Mouse (Mus musculus) embryonic facial prominence, embryonic 13.5 days (tissue): Measurements from ENCODE around the gene Gm15737. TPM values are rescaled to one million over a fixed set of nuclear protein-coding genes. Genes with fewer than 3 reads are reported as not detected.

Source experiments
- ATAC-seq: fragments of 200-750 bp; cut with Nextera tagmentation; 2 replicates; pipeline ENCODE4 v1.8.0; 2017; ENCODE audit warnings: low read depth; ENCODE audit not compliant: insufficient number of reproducible peaks, insufficient read depth, low FRiP score, low TSS enrichment
- H3K27ac ChIP-seq: fragments of 300-500 bp; sonication (generic); 2 replicates; pipeline ENCODE4 v1.5.1; 2015; ENCODE audit warnings: moderate library complexity, mild to moderate bottlenecking, inconsistent platforms
- H3K27me3 ChIP-seq: fragments of 300-500 bp; sonication (generic); 2 replicates; pipeline ENCODE4 v1.6.1; 2015; ENCODE audit warnings: mild to moderate bottlenecking, inconsistent platforms
- H3K36me3 ChIP-seq: fragments of 300-500 bp; sonication (generic); 2 replicates; pipeline ENCODE4 v1.6.1; 2015; ENCODE audit warnings: mild to moderate bottlenecking, inconsistent platforms
- H3K4me1 ChIP-seq: fragments of 300-500 bp; sonication (generic); 2 replicates; pipeline ENCODE4 v1.6.1; 2015; ENCODE audit warnings: inconsistent platforms
- H3K4me2 ChIP-seq: fragments of 300-500 bp; sonication (generic); 2 replicates; pipeline ENCODE4 v1.6.1; 2015; ENCODE audit warnings: moderate library complexity, mild to moderate bottlenecking, inconsistent platforms
- H3K4me3 ChIP-seq: fragments of 300-500 bp; sonication (generic); 2 replicates; pipeline ENCODE4 v1.5.1; 2015; ENCODE audit warnings: mild to moderate bottlenecking, inconsistent platforms
- H3K9ac ChIP-seq: fragments of 300-500 bp; sonication (generic); 2 replicates; pipeline ENCODE4 v1.6.1; 2015; ENCODE audit warnings: mild to moderate bottlenecking, inconsistent platforms
- H3K9me3 ChIP-seq: fragments of 300-500 bp; sonication (generic); 2 replicates; pipeline ENCODE4 v1.6.1; 2016; ENCODE audit warnings: inconsistent platforms
- WGBS: fragments of 180-500 bp; shearing (Covaris S2); methylation state at CpG from one replicate; pipeline ENCODE4 v1.1.7; 2015; ENCODE audit warnings: mixed read lengths; 5-methylcytosine and 5-hydroxymethylcytosine counted together
- polyA plus RNA-seq: library from polyadenylated mRNA; unstranded; fragments of >200 nt; fragmentation: Nextera tagmentation; extraction: Ambion mirVana; gene quantifications from 2 replicates; pipeline ENCODE4 v1.2.1, GENCODE M21; 2015

Gm15737 gene
- polyA plus RNA-seq, 1 experiment from 2014 or later = not detected

- Histone ChIP-seq H3K4me1 (no peaks in the 10 kb centered on the region), H3K4me2 (no peak overlapping the region), H3K4me3 (no peak overlapping the region), H3K27me3 (no peaks in the 10 kb centered on the region), H3K36me3 (peaks cover 31% of the 10 kb centered on the region), H3K27ac (no peak overlapping the region), H3K9ac (no peak overlapping the region), H3K9me3 (no peaks in the 10 kb centered on the region)
- no peak for ATAC-seq
- WGBS = 83% methylated on average over 2 of the region's 2 CpGs
Observed at GRCm38 (mm10) chr6:92875340-92875739, 6.2 kb downstream of the Gm15737 start.

GRCm38 (mm10) chr6:92876121-92876520 is 7.0 kb downstream of the Gm15737 start:
- Histone ChIP-seq H3K27me3 (no peaks in the 10 kb centered on the region), H3K4me3 (no peak overlapping the region), H3K27ac (no peak overlapping the region), H3K9me3 (no peaks in the 10 kb centered on the region), H3K4me2 (no peak overlapping the region), H3K36me3 (peaks cover 31% of the 10 kb centered on the region), H3K9ac (no peak overlapping the region), H3K4me1 (no peaks in the 10 kb centered on the region)
- ATAC-seq = no peak
- 78% methylated on average over 5 of the region's 5 CpGs for WGBS

GRCm38 (mm10) chr6:92877236-92877635 is 8.1 kb downstream of the Gm15737 start:
- H3K27ac ChIP-seq = no peak overlapping the region
- no peaks in the 10 kb centered on the region for H3K9me3 ChIP-seq
- H3K4me3 ChIP-seq = no peak overlapping the region
- no peak overlapping the region for H3K9ac ChIP-seq
- no peak for ATAC-seq
- 93% methylated on average over 4 of the region's 4 CpGs for WGBS
- no peak overlapping the region for H3K4me2 ChIP-seq
- peaks cover 22% of the 10 kb centered on the region; the same call in 1 of the 2 replicates for H3K36me3 ChIP-seq
- H3K4me1 ChIP-seq = no peaks in the 10 kb centered on the region
- no peaks in the 10 kb centered on the region for H3K27me3 ChIP-seq

- Histone ChIP-seq H3K4me2 (no peak overlapping the region), H3K27ac (no peak overlapping the region), H3K4me3 (no peak overlapping the region), H3K9me3 (no peaks in the 10 kb centered on the region), H3K4me1 (peaks cover 14% of the 10 kb centered on the region), H3K27me3 (no peaks in the 10 kb centered on the region), H3K36me3 (peaks cover 15% of the 10 kb centered on the region; the same call in 1 of the 2 replicates), H3K9ac (no peak overlapping the region)
- no peak for ATAC-seq
- WGBS = 91% methylated on average over 5 of the region's 5 CpGs
Observed at GRCm38 (mm10) chr6:92878771-92879170, 9.6 kb downstream of the Gm15737 start.

GRCm38 (mm10) chr6:92879700-92880265 is 10.6 kb downstream of the Gm15737 start:
- no peak overlapping the region for H3K4me2 ChIP-seq
- no peaks in the 10 kb centered on the region for H3K27me3 ChIP-seq
- H3K27ac ChIP-seq = no peak overlapping the region
- H3K9ac ChIP-seq = no peak overlapping the region
- no peaks in the 10 kb centered on the region for H3K9me3 ChIP-seq
- peaks cover 15% of the 10 kb centered on the region; the same call in 1 of the 2 replicates for H3K36me3 ChIP-seq
- H3K4me3 ChIP-seq = no peak overlapping the region
- WGBS = 74% methylated on average over 14 of the region's 14 CpGs
- peaks cover 15% of the 10 kb centered on the region for H3K4me1 ChIP-seq
- no peak for ATAC-seq

GRCm38 (mm10) chr6:92882446-92882845 is 13.3 kb downstream of the Gm15737 start:
- H3K9ac ChIP-seq = no peak overlapping the region
- no peaks in the 10 kb centered on the region for H3K27me3 ChIP-seq
- H3K9me3 ChIP-seq = no peaks in the 10 kb centered on the region
- H3K4me1 ChIP-seq = peaks cover 15% of the 10 kb centered on the region
- no peak for ATAC-seq
- 76% methylated on average over 5 of the region's 5 CpGs for WGBS
- H3K4me3 ChIP-seq = no peak overlapping the region
- peaks cover 27% of the 10 kb centered on the region for H3K36me3 ChIP-seq
- H3K27ac ChIP-seq = no peak overlapping the region
- no peak overlapping the region for H3K4me2 ChIP-seq

- no peak overlapping the region for H3K4me2 ChIP-seq
- ATAC-seq = no peak
- H3K27me3 ChIP-seq = no peaks in the 10 kb centered on the region
- no peak overlapping the region for H3K9ac ChIP-seq
- no peaks in the 10 kb centered on the region for H3K9me3 ChIP-seq
- H3K4me1 ChIP-seq = peaks cover 15% of the 10 kb centered on the region
- WGBS = 31% methylated on average over 9 of the region's 9 CpGs
- peaks cover 25% of the 10 kb centered on the region for H3K36me3 ChIP-seq
- no peak overlapping the region for H3K4me3 ChIP-seq
- no peak overlapping the region for H3K27ac ChIP-seq
Observed at GRCm38 (mm10) chr6:92883131-92883900, 14.2 kb downstream of the Gm15737 start.

- no peak overlapping the region for H3K4me2 ChIP-seq
- WGBS = 33% methylated on average over 1 of the region's 1 CpGs
- no peak overlapping the region for H3K9ac ChIP-seq
- peaks cover 3% of the 10 kb centered on the region; the same call in 1 of the 2 replicates for H3K4me1 ChIP-seq
- ATAC-seq = no peak
- no peak overlapping the region for H3K27ac ChIP-seq
- no peaks in the 10 kb centered on the region for H3K27me3 ChIP-seq
- H3K36me3 ChIP-seq = peaks cover 32% of the 10 kb centered on the region
- H3K9me3 ChIP-seq = no peaks in the 10 kb centered on the region
- no peak overlapping the region for H3K4me3 ChIP-seq
Observed at GRCm38 (mm10) chr6:92891535-92891934, 22.4 kb downstream of the Gm15737 start.

GRCm38 (mm10) chr6:92904037-92904436 is 34.9 kb downstream of the Gm15737 start:
- WGBS = 43% methylated on average over 1 of the region's 1 CpGs
- no peak overlapping the region for H3K4me3 ChIP-seq
- H3K27me3 ChIP-seq = no peaks in the 10 kb centered on the region
- H3K9ac ChIP-seq = no peak overlapping the region
- peaks cover 11% of the 10 kb centered on the region for H3K4me1 ChIP-seq
- ATAC-seq = no peak
- no peak overlapping the region for H3K4me2 ChIP-seq
- H3K36me3 ChIP-seq = peaks cover 25% of the 10 kb centered on the region
- H3K9me3 ChIP-seq = no peaks in the 10 kb centered on the region
- no peak overlapping the region for H3K27ac ChIP-seq

- Histone ChIP-seq H3K36me3 (peaks cover 21% of the 10 kb centered on the region), H3K4me1 (peaks cover 11% of the 10 kb centered on the region), H3K27me3 (no peaks in the 10 kb centered on the region), H3K9me3 (no peaks in the 10 kb centered on the region), H3K4me2 (no peak overlapping the region), H3K27ac (no peak overlapping the region), H3K4me3 (no peak overlapping the region), H3K9ac (no peak overlapping the region)
- 30% methylated on average over 2 of the region's 2 CpGs for WGBS
- ATAC-seq = no peak
Observed at GRCm38 (mm10) chr6:92904491-92904890, 35.3 kb downstream of the Gm15737 start.

GRCm38 (mm10) chr6:92905922-92906321 is 36.8 kb downstream of the Gm15737 start:
- no peak overlapping the region for H3K4me2 ChIP-seq
- H3K9me3 ChIP-seq = no peaks in the 10 kb centered on the region
- 4% methylated on average over 5 of the region's 5 CpGs for WGBS
- no peak for ATAC-seq
- H3K36me3 ChIP-seq = peaks cover 19% of the 10 kb centered on the region
- no peaks in the 10 kb centered on the region for H3K27me3 ChIP-seq
- no peak overlapping the region for H3K9ac ChIP-seq
- H3K4me1 ChIP-seq = peaks cover 11% of the 10 kb centered on the region
- no peak overlapping the region for H3K4me3 ChIP-seq
- no peak overlapping the region for H3K27ac ChIP-seq

- Histone ChIP-seq H3K9me3 (no peaks in the 10 kb centered on the region), H3K9ac (no peak overlapping the region), H3K36me3 (0 out of 2 replicates have a peak, but pooled peaks cover 6% of the 10 kb centered on the region), H3K4me1 (peaks cover 11% of the 10 kb centered on the region), H3K27me3 (no peaks in the 10 kb centered on the region), H3K27ac (no peak overlapping the region), H3K4me3 (no peak overlapping the region), H3K4me2 (no peak overlapping the region)
- no peak for ATAC-seq
- WGBS = 31% methylated on average over 8 of the region's 8 CpGs
Observed at GRCm38 (mm10) chr6:92909361-92909760, 40.2 kb downstream of the Gm15737 start.
